Mouse (Mus musculus): Measurements from ENCODE around the gene Map1s.

The Map1s gene

DNA sequence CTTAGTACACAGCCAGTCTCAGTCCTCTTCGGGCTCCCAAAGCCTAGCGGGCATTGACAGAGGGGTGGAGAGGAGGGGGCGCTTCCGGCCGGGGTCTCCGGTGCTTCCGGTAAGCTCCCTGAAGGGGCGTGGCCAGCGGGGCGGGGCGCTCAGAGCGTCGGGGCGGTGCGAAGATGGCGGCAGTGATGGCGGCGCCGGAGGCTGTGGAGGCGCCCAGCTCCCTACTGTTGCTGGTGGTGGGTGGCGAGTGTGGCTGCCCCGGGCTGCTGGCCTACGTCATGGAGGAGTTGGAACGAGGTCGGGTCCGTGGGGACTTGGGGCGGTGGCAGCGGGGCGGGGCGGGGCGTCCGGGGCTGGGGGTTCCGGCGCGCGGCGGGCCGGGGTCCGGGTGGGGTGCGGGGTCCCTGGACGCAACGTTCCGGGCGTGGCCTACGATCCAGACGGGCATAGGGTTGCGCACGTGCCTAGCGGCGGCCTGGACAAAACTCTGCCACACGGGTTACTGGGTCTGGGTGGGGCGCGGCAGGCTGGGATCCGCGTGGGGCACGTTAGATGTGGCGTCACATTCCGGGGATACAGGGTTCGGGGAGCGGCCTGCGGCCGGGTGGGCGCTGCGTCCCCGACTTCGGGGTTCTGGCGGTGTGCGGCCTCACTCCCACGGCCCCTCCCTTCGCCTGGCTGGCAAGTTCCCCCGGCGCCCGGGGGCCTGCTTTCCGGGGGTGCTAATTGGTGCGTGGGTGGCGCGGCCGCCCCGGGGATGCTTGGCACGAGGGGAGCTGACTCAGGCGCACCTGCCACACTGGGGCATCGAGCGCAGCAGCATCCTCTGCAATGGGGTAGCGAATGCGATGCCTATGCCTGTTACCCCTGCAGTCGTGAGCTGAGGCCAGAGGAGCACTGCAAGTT is at the start of gene Map1s:
Gene Map1s, plus strand, starts transcription at position 102 of the 906 bp plus-strand sequence.
- peak; percentile 82 for DNase-seq (ENCODE audit: low read depth, low spot score)

DNA sequence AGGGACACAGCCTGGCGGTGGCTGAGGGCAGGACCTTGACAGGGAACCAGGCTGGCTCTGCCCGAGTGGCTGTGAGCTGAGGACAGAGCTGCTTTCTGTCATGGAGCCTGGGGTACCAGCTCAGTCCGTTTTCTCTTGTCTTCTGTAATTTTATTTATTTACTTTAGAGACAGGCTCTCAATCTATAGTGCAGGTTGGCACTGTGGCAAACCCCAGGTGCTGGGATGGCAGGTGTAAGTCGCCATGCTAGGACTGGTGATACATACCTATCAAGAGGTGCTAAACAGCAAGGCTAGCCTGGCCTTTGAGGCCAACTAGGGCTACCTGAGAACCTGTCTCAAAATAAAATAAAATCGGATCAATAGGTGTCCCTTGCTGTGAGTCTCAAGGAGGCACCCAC is 49.7 kb upstream of the Map1s start:
- no peak for DNase-seq (ENCODE audit: low read depth, low spot score)

DNA sequence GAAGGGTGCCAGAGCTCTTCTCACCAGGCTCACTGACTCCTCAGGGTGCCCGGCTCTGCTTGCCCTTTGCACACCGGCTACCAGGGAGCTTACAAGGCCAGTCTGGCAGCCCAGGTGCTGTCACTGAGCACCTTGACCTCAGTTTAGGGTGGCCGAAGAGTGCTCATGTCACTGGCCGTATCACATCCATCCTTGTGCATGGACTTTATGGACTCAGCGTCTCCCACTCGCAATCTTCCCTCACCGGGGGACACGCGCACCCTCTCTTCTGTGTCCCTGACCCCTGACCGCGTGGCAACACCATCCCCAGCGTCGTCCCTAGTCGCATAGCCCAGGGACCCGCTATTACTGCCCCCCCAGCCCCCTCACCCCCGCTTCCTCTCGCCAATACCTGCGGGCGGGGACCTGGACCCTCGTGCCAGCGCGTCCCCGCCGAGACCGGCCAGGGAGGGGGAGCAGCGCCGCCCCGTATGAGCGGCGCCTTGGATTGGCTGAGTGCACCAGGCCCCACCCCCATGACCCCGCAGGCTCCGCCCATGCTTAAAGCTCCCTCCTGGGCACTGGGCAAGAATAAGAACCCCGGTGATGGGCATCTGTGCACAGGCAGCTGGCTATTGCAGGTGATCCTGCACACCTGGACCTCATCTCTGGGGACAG is 49.1 kb upstream of the Map1s start:
- DNase-seq (ENCODE audit: low read depth, low spot score) = no peak

DNA sequence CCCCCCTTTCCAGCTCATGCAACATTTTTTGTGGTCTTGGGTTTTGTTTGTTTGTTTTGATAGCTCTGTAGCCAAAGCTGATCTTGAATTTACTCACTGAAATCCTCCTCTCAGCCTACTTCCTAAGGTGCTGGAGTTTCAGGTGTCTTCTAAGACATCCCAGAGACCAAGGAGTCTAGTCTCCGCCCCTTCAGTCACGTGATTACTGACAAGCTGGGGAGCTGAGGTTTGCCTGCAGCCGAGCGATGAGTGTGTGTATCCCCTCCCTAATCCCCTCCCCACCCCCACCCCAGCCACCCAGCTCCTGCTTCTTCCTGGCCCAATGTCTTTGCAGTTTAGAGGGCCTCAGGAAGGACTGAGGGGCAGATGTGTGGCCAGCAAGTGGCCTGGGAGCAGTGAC is 48.2 kb upstream of the Map1s start:
- no peak for DNase-seq (ENCODE audit: low read depth, low spot score)

DNA sequence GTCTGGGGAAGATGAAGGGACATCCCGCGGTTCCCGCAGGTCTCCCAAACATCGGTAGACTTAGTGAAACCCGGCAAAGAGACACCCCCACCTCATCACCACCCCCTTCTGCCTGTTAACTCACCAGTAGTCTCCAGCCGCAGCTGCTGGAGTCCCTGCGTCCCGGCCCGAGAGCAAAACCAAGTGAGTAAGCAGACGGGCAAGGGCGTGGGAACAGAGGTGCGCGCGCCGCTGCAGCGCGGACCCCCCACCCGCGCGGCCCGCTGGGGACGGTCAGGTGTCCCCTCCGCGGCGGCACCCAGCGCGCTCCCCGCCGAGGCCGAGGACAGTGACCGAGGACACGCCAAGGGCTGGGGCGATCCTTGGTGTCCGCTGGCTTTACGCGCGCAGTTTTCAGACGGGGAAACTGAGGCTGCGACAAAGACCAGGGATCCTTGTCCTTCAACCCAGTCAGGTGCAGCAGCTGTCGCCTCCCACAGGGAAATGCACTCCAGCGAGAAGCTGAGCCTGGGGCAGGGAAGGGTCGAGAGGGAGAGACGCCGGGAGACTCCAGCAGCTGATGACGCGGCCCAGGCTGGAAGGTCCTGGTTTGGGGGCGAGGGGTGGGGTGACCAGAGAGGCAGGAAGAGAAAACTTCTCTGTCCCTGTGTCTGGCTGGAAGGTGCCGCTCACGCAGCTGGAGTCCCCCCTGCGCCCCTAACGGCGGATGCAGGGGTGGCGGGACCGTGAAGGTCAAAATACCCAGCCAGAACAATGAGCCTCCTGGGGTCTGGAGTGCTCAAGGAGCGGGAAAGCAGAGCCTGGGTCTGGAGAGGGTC is 42.7 kb upstream of the Map1s start, which contains the start of gene Kcnn1:
Gene Kcnn1, minus strand, starts transcription at position 435 of the 818 bp plus-strand sequence.
- DNase-seq (ENCODE audit: low read depth, low spot score) = no peak

DNA sequence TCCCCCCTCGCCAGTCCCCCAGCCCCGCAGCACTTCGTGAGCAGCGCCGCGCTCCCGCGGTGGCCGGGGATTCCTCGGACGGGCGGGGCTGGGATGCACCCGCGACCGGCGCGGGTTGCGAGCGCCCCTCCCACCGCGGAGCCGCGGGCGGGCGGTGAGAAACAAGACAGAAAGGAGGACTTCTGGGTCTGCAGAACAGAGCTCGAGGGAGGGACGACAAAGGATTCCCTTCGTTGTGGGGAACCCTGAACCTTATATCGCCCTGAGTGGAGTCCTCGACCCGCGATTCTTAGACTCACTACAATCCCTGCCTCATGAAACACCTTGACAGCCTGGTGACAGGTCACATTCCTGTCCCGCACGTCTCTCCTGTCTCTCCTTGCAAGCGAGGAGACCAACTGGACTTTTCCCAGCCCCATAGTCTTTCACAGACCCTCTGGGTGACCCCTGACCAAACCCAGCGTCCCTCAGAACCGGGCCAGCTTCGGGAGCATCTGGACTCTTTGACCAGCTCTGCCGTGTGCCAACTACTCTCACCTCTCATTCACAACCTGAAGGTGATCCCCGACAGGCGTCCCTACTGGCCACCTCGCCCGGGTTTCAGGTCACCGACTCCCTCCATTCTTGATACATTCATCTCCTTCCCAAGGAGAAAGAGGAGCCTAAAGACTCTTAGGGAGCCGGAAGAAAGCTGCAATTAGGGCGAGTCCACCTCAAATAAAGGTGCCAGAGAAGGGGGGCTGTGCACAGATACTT is 41.6 kb upstream of the Map1s start:
- no peak for DNase-seq (ENCODE audit: low read depth, low spot score)

DNA sequence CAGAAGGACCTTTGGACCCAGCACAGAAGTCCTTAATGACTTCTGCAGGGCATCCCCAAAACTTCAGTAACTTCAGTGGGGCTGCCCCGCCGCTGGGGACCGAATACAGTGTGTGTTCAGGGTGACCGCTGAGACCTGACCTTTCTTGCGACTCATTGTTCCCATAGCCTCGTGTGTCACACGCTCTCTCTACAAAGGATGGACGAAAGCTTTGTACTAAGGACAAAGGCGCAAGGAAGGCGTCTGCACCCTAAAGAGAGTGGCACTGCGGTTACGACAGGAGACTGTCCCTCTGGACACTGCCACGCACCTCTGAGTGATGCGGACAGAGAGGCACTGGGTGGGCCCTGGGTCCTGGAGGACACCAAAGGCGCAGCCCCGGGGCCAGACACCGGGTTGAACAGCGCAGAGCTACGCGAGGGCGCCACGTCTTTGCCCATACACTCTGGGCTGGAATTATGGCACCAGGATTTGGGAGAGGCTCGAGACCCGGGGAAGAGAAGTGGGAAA is 41.0 kb upstream of the Map1s start:
- no peak for DNase-seq (ENCODE audit: low read depth, low spot score)

DNA sequence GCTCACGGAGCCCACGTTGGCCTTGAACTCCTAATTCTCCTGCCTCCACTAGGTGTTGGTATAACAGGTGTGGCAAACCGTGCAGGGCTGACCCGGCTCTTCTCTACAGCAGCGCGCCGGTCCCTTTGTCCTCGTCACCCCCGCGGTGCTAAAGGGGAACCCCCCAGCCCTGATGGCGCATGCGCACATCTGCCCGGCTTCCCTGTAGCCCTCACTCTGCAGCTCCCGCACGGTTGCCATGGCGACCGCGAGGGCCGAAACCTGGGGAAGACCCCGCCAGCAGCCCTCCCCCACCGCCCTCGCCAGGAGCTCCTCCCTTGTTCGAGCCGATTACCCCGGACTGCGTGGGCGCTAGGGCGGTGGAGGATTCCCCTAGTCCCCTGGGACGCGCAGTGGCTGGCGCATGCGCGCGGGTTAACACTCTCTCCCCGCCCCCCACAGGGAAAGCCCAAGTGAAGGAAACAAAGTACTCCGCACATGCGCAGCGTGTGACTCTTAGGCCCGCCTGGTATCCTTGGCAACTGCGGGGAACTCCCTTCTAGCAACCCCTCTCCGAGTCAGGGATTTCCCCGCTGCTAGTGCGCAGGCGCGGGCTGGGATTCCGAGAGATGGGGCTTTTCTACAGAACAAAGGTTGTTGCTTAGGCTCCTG is 40.3 kb upstream of the Map1s start:
- peak; percentile 100 for DNase-seq (ENCODE audit: low read depth, low spot score)

DNA sequence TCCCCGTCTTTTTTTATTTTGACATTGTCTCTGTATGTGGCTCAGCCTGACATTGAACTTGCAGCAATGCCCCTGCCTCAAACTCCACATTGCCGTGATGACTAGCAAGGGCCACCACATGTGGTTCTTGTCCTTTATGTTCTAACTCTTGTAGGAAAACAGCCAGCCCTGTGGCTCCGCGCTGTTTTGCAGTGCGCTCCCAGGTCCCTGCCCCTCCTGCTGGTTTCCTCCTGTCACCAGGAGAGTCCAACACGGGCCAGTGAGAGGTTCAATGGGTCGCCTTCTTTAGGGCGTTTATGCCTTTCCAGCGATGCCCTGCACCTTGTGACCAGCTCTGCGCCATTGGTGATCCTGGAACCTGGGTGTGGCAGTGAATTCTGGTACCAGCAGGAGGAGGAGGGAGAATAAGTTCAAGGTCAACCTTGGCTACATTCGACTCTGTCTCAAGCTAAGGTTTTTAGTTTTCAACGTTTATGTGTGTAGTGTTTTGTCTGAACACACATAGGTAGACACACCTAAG is 39.7 kb upstream of the Map1s start:
- DNase-seq (ENCODE audit: low read depth, low spot score) = no peak

DNA sequence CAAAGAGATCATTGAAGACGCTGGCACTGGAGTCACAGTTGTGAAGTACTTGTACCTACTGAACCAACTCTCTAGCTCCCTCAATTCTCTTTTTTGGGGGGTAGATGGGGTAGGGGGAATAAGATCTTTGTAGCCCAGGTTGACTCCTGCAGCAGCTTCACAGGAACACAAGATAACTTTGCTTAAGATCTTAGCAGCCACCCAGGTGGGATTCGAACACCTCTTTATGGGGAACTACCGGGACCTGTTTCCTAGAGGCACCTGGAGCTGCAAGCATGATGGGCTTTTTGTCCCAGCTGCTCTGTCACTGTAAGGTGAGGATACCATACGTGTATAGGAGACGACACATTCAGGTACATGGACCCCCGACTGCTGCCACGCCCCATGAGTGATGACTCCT is 39.2 kb upstream of the Map1s start:
- no peak for DNase-seq (ENCODE audit: low read depth, low spot score)

DNA sequence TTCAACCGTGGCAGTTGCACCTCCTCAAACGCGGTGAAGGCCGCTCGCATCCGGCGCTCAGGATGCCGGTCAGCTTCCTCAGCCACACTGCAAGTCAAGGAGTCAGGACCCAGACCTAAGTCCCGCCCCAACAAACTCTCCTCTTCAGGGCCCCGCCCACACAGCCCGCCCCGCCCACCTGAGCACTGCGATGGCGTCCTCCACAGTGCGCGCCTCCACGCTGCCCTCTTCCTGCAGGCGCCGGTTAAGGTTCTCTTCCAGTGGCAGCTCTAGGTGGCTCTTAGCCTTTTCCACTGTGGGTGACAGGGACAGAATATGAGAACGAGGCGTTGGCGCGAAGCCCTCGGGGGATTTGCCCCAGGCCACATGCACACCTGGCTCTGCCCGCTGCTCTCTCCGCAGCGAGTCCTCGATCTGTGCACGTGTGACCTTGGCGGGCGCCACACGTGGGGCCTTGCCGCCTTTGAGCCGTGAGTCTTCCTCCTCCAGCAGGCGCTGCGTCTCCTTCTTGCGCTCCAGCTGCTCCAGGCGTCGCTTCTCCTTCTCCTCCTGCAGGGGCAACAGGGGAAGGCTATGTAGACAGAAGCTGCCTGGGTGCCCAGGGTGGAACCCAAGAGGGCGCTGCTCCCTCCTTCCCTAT is 37.1 kb upstream of the Map1s start:
- no peak for DNase-seq (ENCODE audit: low read depth, low spot score)

DNA sequence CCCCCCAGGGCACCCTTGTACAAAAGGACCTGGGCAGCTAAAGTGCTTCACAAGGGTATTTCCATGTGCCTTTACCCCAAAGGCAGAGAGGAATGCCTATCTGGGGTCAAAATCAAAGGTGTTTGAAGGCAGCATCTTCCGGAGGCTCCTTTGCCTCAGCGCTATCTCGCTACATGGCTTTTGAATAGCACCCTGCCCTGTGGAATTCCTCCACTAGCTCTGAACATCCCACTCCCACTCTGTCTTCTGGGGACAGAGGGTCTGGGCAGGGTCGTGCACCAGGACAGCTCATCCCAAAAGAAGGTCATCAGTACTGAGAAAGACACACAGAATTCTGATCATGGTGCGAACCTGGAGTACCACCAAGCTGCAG is 36.5 kb upstream of the Map1s start:
- DNase-seq (ENCODE audit: low read depth, low spot score) = no peak

DNA sequence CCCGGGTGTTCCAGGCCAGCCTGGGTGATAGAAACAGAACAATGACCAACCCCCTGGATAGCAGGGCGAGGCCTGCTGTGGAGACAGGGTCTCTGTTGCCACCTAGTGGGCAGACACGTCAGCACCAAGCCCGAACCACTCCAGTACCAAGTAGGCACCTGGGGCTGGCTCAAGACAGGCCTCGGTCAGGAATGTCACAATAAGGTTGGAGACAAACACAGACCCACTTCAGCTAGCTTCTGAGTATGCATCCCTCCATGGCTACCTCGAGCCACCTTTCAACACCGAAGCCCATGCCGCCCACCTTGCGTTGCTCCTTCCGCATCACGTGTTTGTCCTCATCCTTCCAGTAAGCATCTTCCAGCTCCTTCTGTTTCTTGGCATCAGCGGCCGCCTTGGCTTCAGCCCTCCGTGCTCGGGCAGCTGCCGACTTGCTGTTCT is 36.1 kb upstream of the Map1s start:
- no peak for DNase-seq (ENCODE audit: low read depth, low spot score)

DNA sequence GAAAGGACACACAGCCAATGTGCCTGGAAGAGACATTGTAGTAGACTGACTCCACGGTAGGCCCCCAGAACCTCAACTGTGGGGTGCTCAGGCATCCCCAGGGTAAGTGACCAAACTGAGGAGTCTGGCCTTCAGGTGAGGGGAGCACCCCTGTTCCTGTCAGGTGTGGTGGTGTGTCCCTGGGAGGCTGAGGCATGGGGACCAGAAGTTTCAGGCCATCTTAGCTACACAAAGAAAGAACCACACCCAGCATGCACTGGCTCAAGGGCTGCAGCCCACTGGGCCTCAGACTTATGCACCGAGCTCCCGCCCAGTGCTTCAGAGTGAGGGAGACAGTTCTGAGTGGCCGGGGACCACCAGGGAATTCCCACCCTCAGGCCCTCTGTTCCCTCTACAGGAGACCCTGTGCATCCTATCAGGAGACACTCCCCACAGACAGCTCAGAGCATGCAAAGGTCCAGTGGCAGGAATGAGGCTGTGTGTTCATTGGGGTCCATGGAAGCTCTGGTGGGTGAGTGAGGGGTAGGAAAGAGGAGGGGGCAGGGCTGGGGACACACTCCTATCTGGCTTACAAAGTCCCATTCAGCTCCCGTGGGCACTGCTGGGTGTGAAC is 34.4 kb upstream of the Map1s start:
- no peak for DNase-seq (ENCODE audit: low read depth, low spot score)

DNA sequence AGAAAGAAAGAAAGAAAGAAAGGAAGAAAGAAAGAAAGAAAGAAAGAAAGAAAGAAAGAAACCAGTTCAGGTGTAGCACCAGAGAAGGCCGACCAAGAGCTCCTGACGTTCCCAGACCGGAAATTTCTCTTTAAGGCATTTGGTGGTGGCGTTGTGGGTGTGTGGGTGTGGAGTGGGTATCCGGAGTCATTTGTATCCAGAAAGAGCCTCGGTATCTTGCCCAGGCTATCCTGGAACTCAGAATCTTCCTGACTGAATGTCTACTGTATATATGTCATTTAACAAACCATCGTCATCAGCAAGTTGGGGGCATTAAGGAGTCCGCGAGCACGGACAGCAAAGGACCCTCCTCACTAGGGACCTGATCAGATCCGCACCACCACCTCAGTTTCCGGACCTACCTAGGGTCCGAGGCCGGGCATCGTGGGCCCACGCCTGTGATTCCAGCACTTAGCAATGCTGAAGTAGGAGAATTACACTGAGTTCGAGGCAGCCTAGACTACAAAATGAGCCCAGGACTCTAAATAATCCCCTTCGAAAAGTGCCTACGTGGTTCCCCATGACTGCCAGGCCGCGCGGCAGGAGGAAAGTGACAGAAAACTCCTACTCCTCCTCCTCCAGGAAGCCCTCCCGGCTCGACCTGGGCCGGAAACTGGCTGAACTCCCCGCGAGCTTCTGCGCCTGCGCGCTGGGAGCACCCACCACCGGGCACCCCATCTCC is 32.9 kb upstream of the Map1s start:
- no peak for DNase-seq (ENCODE audit: low read depth, low spot score)

DNA sequence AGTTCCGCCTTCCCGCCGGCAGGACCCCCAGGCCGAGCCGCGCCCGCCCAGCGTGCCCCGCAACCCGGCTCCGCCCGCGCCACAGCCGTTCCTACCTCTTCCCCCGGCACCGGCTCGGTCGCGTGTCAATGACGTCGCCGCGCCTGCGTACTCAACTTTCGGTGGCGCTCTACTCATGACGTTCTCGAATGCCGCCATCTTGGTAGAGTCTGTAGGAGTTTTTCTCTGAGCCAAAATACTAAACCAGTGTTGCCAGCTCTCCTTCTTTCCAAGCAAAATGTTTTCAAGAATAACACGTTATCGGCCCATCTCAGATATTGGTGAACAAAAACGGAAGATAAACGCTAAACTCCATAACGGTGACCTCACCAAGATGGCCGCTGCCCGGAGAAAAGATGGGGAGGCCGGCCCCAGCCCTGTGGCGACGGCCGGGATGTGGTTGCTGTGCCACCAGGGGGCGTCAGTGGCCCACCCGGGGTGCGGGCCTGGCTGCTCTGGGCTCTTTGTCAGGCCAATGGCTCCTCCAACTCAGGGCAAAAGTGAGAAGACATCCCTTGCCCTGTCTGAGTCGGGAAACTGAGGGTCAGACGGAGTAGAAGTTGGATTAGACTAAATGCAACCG is 32.3 kb upstream of the Map1s start, which contains the start of gene Ccdc124:
Gene Ccdc124, minus strand, starts transcription at position 572 of the 622 bp plus-strand sequence.
- DNase-seq (ENCODE audit: low read depth, low spot score) = peak; percentile 92

DNA sequence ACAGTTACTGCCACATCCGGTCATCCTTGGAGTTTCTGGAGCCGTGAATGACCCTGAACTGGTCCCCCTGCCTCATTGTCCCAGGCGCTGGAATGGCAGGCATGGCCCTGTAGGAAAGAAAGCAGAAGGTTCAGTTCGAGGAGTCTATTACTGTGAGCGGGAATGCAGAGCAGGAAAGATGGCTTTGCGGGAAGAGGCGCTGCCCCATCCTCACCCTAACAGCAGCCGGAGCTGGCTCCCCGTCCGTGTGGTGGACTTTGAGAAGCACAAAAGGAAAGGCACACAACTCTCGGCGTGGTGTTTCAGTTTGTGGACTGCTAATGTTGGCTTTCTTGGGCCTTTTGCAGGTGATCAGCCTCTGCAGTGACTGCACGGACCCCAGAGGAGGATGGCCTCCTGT is 31.3 kb upstream of the Map1s start:
- no peak for DNase-seq (ENCODE audit: low read depth, low spot score)

DNA sequence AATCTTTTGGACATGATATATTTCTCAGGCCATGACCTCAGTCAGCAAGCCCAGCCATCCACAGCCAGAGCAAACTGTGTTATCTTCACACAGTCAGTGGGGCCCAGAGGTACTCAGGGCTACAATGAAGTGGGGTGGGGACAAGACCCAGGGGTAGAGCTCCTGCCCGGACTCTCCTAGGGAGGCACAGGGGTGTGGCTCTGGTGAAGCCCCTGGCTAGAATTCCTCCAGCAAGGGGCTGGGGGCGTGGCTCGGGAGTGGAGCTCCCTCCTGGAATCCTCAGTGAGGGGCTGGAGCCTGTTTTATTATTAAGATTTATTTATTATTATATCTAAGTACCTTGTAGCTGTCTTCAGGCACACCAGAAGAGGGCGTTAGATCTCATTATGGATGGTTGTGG is 29.4 kb upstream of the Map1s start:
- DNase-seq (ENCODE audit: low read depth, low spot score) = no peak
